Mouse (Mus musculus) adrenal gland, postnatal 25 days (tissue): ENCODE results near the gene Sept8. TPM values are rescaled to one million over a fixed set of nuclear protein-coding genes. Genes with fewer than 3 reads are reported as not detected.
"Not testable (repeated sequence)": the region's sequence is repeated elsewhere in the genome, so short reads cannot be mapped to it uniquely, and the experiment has no call there.

Source experiments
- DNase-seq: peaks from one replicate; pipeline ENCODE4 v3.0.0; 2021; ENCODE audit warnings: mixed read lengths
- total RNA-seq: library from RNA; stranded (reverse); gene quantifications from 2 replicates; pipeline ENCODE4 v1.2.3, GENCODE M21; 2021

Gene Sept8
- total RNA-seq, 1 experiment from 2014 or later, result 44.6 TPM

GRCm38 (mm10) chr11:53525461-53525860 is 6.4 kb downstream of the Sept8 start:
- no peak for DNase-seq

GRCm38 (mm10) chr11:53528397-53529252 is 9.6 kb downstream of the Sept8 start:
- no peak for DNase-seq

GRCm38 (mm10) chr11:53529253-53529557 is 10.1 kb downstream of the Sept8 start:
- DNase-seq, result no peak

- no peak for DNase-seq
These were observed 10.9 kb downstream of the Sept8 start for GRCm38 (mm10) chr11:53530001-53530400.

- DNase-seq, result no peak
These were observed 12.6 kb downstream of the Sept8 start for GRCm38 (mm10) chr11:53531578-53532230.

GRCm38 (mm10) chr11:53532231-53532620 is 13.2 kb downstream of the Sept8 start:
- DNase-seq, result no peak

GRCm38 (mm10) chr11:53539002-53539491 is 20.0 kb downstream of the Sept8 start:
- DNase-seq, result no peak

- DNase-seq, result no peak
These were observed 21.3 kb downstream of the Sept8 start for GRCm38 (mm10) chr11:53540394-53540793.

- no peak for DNase-seq
These were observed 22.2 kb downstream of the Sept8 start for GRCm38 (mm10) chr11:53541222-53541621.

- no peak for DNase-seq
These were observed 24.0 kb downstream of the Sept8 start for GRCm38 (mm10) chr11:53543021-53543420.

GRCm38 (mm10) chr11:53546271-53546670 is 27.2 kb downstream of the Sept8 start:
- no peak for DNase-seq

GRCm38 (mm10) chr11:53547566-53547965 is 28.5 kb downstream of the Sept8 start:
- DNase-seq, result no peak

- DNase-seq, result no peak
These were observed 29.1 kb downstream of the Sept8 start for GRCm38 (mm10) chr11:53548036-53548605.

GRCm38 (mm10) chr11:53550714-53551113 is 31.7 kb downstream of the Sept8 start:
- DNase-seq, result no peak

- no peak for DNase-seq
These were observed 32.7 kb downstream of the Sept8 start for GRCm38 (mm10) chr11:53551754-53552153.

GRCm38 (mm10) chr11:53556529-53556928 is 37.5 kb downstream of the Sept8 start:
- not testable (repeated sequence) for DNase-seq

- not testable (repeated sequence) for DNase-seq
These were observed 38.9 kb downstream of the Sept8 start for GRCm38 (mm10) chr11:53557992-53558391.

GRCm38 (mm10) chr11:53559980-53560379 is 40.9 kb downstream of the Sept8 start:
- DNase-seq, result not testable (repeated sequence)

- no peak for DNase-seq
These were observed 42.9 kb downstream of the Sept8 start for GRCm38 (mm10) chr11:53561986-53562385.

- no peak for DNase-seq
These were observed 47.6 kb downstream of the Sept8 start for GRCm38 (mm10) chr11:53566646-53567045.

GRCm38 (mm10) chr11:53567224-53568014 is 48.4 kb downstream of the Sept8 start, which contains the start of gene Kif3a:
Gene Kif3a, plus strand, starts transcription at chr11:53567379.
- peak; percentile 94 for DNase-seq

GRCm38 (mm10) chr11:53580562-53580961 is 61.5 kb downstream of the Sept8 start:
- no peak for DNase-seq
